Mouse (Mus musculus) embryonic stem cell, embryonic (primary cell): ENCODE measurements around the gene Rtl3.

Experiments used
- CTCF ChIA-PET, 4 experiments: fragments of 300-600 bp in 2 of 4; fragments of 350-600 bp in 2 of 4; sonication (Branson Sonifier 250); formaldehyde crosslinking; loops; one replicate each; lab custom pipeline; 2022; ENCODE audit warnings: inconsistent platforms in 2 of 4; lab: Charles Lee
- POLR2A ChIA-PET, 4 experiments: fragments of 300-600 bp in 2 of 4; fragments of 350-600 bp in 2 of 4; sonication (Branson Sonifier 250); formaldehyde crosslinking; loops; one replicate each; lab custom pipeline; 2022; ENCODE audit warnings: antibody characterized with exemption in 4 of 4, inconsistent platforms in 1 of 4; lab: Charles Lee

Gene Rtl3

DNA sequence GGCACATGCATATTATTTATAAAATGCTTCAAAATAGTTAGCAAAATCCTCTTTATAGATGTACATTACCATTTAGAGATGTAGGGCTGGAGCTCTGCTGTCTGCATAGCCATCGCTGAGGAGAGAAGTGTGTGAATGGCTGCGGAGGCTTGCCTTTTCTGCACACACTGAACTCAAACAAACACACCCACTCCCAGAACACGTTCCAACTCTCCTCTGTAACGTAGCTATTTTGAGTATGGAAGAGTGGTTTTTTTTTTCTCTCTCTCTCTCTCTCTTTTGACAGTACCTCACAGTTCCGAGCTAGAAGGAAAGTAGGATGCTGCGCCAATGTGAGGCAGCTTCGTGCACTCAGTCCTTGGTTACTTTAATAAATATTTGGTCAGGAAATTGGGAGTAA, at the start of gene Rtl3:
Gene Rtl3, minus strand, starts transcription at position 236 of the 400 bp plus-strand sequence.
- CTCF ChIA-PET, result no interaction called here
- POLR2A ChIA-PET, result no interaction called here

DNA sequence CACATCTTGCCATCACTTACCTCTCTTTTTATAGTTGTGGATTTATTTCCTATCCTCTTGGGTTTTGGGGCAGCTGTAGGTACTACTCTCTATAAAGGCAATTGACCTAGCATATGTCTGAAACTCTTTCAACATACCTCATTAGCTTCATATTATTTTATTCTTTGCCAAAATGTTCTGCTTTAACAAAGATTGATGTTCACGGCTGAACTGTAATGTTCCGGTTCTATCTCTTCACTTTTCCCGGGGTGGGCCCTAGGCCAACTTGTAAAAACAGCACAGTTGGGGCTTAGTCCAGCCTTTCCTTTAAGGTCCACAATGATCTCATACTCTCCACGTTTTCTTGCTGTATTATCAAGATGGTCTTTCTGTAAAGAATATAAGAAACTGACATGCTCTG, 31.9 kb upstream of the Rtl3 start:
- CTCF ChIA-PET, result no interaction called here
- POLR2A ChIA-PET, result no interaction called here

DNA sequence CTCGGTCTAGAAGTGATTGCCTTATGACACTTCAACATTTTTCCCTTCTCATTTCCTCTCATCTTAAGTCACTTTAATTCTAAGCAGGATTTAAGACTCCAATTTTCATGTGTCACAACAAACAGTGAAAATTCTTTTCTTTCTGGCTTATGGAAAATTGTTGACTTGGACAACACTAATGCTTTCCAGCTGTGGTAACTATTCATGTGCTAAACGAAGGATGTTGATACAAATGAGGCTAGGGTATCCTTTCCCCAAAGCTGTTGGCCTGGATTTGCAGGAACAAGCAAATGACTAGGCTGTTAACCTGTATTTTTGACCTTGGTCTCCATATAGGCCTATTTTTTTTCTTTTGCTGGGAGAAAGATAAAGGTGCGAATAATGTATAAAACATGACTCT, 31.4 kb upstream of the Rtl3 start:
- ChIA-PET POLR2A (no interaction called here), CTCF (no interaction called here)

DNA sequence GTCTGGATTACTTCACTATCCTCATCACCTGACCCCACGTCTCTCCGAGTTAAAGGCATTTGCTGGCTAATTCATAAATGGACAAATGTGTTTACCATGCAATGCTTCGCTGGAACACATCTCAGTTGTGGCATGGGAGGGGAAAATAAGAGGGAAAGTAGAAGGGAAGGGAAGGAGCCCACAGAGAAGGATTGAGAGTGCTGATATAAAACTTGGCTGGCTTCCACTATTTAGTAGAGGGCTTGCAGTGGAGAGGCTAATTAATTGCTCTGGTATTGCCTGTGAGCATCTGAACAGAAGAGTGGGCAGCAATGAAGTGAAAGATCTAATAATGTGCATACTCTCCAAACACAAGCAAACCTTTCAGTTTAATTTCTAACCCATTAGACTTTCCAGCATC, 31.0 kb upstream of the Rtl3 start:
- ChIA-PET CTCF (no interaction called here), POLR2A (no interaction called here)

DNA sequence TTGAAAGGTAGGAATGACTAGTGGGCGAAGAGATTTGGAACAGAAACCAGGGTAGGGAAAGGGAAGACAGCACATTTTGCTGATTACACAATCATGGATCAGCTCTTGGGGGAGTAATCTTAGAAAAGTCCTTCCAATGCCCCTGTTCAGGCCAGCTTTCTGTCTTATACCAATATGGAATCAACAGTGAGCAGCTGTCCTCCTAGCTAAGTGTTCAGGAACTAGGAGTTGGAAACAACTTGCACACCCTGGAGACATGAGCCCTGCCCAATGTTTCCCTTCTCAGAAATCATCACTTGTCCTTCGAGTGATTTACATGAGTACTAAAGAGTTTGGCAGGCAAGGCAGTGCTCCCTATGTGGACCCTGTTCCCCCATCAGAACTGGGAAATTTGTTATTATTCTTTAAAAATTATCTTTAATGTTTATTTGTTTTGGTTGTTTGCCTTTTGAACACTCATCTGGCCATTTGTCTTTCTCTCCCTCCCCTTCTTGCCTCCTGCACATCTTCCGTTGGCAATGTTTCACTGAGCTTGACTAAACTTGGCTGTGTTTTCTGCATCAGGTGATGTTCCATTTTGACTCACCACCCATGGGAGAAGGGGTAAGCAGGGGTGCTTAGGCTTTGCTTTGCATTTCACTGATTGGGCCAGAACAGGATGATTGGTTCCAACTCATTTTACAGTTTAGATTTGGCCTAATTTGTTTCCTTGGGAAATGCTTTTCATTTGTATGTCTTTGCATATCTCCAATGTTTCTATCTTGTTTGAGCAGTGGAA, 13.3 kb upstream of the Rtl3 start:
- POLR2A ChIA-PET, result no interaction called here

DNA sequence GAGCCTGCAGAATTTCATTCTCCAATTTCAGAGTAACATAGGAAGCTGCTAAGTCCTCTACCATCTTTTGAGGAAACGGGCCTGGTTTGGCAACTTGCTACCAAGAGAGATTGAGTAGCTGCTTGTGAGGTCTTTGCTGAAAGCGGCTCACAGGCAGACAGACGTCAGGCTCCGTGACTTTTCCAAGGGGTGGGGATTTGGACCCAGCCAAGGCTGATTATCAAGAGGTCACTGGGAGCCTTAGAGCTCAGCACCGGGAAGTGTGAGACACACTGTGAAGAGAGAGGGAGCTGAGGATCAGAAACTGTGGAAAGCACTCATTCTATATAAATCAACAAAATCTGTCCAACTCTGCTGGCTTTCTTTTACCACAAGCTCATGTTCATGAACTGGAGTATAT, 853 bp downstream of the Rtl3 start:
- POLR2A ChIA-PET, result no interaction called here
- CTCF ChIA-PET, result interaction anchor here in 2 of 4 experiments (0.6 kb wide), 2 partner anchors 274 to 637 kb away, joined by 3 to 6 read pairs; no protein-coding TSS in a partner anchor

More for the DNA sequence above, 13.3 kb upstream of the Rtl3 start:
- CTCF ChIA-PET, result no interaction called here

DNA sequence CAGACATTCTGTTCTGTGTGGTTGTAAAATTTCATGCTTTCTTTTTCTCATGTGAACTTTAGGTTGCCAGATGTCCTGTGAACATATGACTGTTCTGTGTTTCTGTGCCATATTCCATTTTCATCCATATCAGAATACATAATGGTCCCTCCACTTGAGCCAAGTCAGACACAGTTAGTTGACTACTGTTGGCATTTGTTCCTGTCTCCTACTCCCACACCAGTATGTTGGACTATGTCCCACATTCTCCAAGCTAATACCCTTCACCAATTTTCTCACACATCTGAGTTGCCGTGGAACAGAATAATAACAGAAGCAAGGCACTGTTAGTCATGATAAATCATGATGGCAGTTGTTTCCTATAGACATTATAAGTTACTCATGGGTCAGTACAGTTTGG, 9.9 kb downstream of the Rtl3 start:
- POLR2A ChIA-PET, result no interaction called here
- CTCF ChIA-PET, result no interaction called here

DNA sequence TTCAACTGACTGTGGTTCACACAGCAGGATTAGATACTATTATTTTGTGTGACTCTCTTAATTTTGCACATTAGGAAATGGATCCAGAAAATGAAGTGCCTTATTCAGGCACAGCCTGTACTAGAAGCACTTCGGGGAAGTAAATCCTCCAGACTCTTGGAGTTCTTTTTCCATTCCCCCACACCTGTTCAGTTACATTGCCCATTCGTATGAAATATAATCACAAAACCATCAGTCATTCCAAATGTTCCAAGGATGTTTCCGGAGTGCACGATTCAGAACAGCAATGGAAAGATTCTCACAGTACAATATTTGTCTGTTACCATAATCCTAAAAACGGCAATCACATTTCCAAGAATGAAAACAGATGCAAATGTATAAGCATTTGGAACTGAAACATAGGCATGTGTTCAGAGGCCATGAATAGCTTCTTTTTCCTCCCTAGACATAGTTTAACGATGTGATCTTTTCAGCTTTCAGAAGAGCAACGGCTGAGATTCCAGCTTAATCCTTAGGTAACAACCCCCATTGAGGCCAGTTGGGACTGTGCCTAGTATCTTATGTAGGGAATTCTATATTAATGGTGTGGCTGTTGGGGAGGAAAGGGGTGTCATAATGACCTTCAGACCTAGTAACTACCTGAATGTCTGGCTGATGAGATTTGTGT, 30.8 kb downstream of the Rtl3 start:
- CTCF ChIA-PET, result no interaction called here
- POLR2A ChIA-PET, result no interaction called here

DNA sequence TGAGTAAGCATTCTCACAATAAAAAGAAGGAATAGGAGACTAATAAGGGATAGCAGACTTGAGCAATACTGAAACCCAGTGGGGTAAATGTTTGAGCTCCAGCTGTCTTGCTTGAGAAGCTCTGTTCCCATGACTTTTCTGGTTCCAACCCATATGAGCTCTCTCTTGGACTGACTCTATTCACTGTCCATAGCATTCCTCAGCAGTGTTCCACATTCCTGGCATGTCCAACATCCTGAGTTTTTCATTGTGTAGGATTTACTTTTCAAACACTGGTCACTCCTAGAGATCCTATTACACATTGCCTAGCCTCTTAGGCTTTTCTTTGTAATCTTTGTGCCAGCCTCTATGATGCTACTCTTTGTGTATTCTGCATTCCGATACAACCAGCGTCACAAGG, 36.1 kb downstream of the Rtl3 start:
- ChIA-PET CTCF (no interaction called here), POLR2A (no interaction called here)

DNA sequence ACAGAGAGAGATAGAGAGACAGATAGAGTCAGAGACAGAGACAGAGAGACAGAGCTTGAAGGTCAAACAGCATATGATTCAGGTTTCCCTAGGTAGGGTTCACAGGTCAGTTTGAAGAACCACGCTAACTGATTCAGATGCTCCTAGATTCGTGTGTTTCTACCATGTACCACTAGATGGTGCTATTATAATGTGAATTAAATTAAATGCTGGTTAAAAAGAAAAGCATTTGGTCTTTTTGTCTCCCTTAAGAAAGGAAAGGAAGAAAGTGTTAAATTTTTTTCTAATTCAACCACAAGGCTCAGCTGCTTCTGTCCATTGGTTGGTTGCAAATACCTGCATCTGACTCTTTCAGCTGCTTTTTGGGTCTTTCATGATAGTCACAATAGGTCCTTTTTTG, 45.8 kb downstream of the Rtl3 start:
- ChIA-PET POLR2A (no interaction called here), CTCF (no interaction called here)
